Mouse (Mus musculus) neutrophil, adult 59 days (primary cell): ENCODE data around the gene Obp2b. TPM values are rescaled to one million over a fixed set of nuclear protein-coding genes. Genes with fewer than 3 reads are reported as not detected.

ENCODE experiments used
- total RNA-seq, 2 experiments: library from RNA; stranded (reverse); gene quantifications; 1 replicate in 1 of 2; 2 replicates in 1 of 2; pipeline ENCODE4 v1.2.4; 2023

The Obp2b gene
- not detected for total RNA-seq

GRCm38 (mm10) chr2:25736709-25737108, at the start of gene Obp2b:
TSS of gene Obp2b (plus strand) at chr2:25737009.

GRCm38 (mm10) chr2:25699743-25700142, 37.1 kb upstream of the Obp2b start, which contains the start of gene Obp2a:
TSS of gene Obp2a (plus strand) at chr2:25700043.

DNA sequence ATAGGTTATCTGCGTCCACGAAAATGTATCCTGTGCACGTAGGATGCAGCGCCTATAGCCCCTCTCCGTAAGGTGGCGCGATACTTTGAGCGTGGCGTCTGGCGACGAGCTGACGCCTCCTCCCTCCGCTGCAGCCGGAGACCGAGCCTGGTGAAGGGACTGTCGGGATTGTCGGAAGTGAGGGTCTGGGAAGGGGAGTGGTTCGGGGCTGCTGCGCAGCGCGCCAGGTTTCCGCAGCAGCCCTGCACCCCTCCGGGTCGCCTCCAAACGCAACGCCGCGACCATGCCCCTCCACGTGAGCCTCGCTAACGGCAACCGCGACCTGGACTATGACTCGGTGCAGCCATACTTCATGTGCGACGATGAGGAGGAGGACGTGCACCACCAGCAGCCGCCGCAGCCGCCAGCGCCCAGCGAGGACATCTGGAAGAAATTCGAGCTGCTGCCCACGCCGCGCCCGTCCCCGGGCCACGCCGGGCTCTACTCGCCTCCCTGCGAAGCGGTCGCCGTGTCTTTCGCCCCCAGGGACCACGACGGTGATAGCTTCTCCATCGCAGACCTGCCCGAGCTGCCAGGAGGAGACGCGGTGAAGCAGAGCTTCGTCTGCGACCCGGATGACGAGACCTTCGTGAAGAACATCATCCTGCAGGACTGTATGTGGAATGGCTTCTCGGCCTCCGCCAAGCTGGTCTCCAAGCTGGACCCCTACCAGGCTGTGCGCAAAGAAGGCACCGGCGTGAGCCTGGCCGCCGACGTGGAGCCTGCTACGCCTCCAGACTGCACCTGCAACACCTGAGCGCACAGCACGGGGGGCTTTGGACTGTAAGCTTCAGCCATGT, 29.9 kb upstream of the Obp2b start, which contains the start of gene Bmyc:
Bmyc (plus strand) TSS at position 97 of the 839 bp plus-strand sequence.

DNA sequence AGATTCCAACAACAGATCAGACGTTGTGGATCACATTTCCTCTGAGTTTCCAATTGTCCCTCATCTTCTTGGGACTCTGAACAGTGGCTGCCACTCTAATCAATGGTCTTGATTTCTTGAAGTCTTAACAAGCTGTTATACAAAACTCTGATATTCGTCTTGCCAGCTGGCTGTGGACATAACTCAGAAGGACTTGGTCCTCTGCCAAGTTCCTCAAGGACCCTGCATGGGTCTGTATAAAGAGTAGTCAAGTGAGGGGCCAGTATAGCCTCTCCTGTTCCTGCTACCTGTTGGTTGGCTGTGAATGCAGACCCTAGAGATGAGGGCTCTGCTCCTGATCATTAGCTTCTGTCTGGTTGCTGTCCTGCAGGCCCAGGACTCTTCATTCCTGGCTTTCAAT, 28.5 kb downstream of the Obp2b start, which contains the start of gene Lcn3:
Lcn3 (plus strand) TSS at position 301 of the 400 bp plus-strand sequence.

GRCm38 (mm10) chr2:25776717-25777116, 39.9 kb downstream of the Obp2b start, which contains the start of gene Lcn11:
TSS of gene Lcn11 (plus strand) at chr2:25777017.

DNA sequence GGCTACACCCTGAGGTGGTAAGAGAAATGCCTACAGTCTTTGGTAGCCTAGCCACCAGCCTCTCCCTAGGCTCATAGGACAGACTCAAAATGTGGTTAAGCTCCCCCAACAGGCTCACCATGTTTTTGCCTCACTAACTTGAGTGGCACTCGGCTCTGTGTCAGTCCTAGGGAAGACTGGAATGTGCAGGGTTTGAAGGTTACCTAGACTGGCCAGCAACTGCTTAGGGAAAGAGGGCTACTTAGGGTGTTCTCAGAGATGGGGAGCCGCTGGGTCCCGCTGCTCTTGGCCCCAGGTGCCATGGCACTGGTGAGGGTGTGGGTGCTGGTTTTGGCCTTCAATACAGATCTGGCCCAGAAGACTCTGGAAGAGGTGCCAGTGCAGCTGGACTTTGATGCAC, 45.1 kb downstream of the Obp2b start, which contains the start of gene Gm13539:
Gm13539 (plus strand) TSS at position 301 of the 400 bp plus-strand sequence.

Other genes starting within 250 kb of the Obp2b start
- gene Lcn12, start 243.1 kb upstream of the Obp2b start, total RNA-seq = not detected
- 10 to 100 TPM; 26.8 to 28.7 TPM for gene Fbxw5, start 236.3 kb upstream of the Obp2b start, total RNA-seq
- gene C8g, start 235.3 kb upstream of the Obp2b start, total RNA-seq = under 1 TPM; 0.44 to 0.64 TPM
- gene Traf2, start 190.1 kb upstream of the Obp2b start, total RNA-seq = 10 to 100 TPM; 21.6 to 24.3 TPM
- gene Edf1, start 179.2 kb upstream of the Obp2b start, total RNA-seq = 10 to 100 TPM; 87.5 to 92.7 TPM
- gene Mamdc4, start 162.2 kb upstream of the Obp2b start, total RNA-seq = under 1 TPM; 0.42 to 0.62 TPM
- 1 to 10 TPM; 4.7 to 5.8 TPM for gene Phpt1, start 161.8 kb upstream of the Obp2b start, total RNA-seq
- not detected for gene Ajm1, start 155.3 kb upstream of the Obp2b start, total RNA-seq
- 10 to 100 TPM; 28.3 to 46.4 TPM for gene Rabl6, start 128.5 kb upstream of the Obp2b start, total RNA-seq
- gene Ccdc183, start 119.3 kb upstream of the Obp2b start, total RNA-seq = not detected
- gene Tmem141, start 115.0 kb upstream of the Obp2b start, total RNA-seq = 1 to 10 TPM; 3.5 to 4.4 TPM
- 1 to 10 TPM; 1.8 to 2.7 TPM for gene Fcna, start 109.0 kb upstream of the Obp2b start, total RNA-seq
- gene Lcn8, start 83.9 kb upstream of the Obp2b start, total RNA-seq = not detected
- gene Lcn5, start 79.1 kb upstream of the Obp2b start, total RNA-seq = not detected
- not detected for gene Lcn6, start 60.2 kb upstream of the Obp2b start, total RNA-seq
- not detected for gene Lcn10, start 54.3 kb upstream of the Obp2b start, total RNA-seq
- not detected for gene Obp2a, start 37.0 kb upstream of the Obp2b start, total RNA-seq
- 1 to 10 TPM; 4.0 to 6.7 TPM for gene Bmyc, start 30.3 kb upstream of the Obp2b start, total RNA-seq
- not detected for gene Lcn3, start 28.6 kb downstream of the Obp2b start, total RNA-seq
- not detected for gene Lcn11, start 40.0 kb downstream of the Obp2b start, total RNA-seq
- gene Gm13539, start 45.2 kb downstream of the Obp2b start, total RNA-seq = not detected
- gene Glt6d1, start 78.8 kb downstream of the Obp2b start, total RNA-seq = not detected
- not detected for gene Lcn9, start 86.1 kb downstream of the Obp2b start, total RNA-seq
- not detected for gene Sohlh1, start 110.2 kb downstream of the Obp2b start, total RNA-seq
- not detected for gene Kcnt1, start 126.7 kb downstream of the Obp2b start, total RNA-seq
- gene Camsap1, start 246.3 kb downstream of the Obp2b start, total RNA-seq = 10 to 100 TPM in 1 of 2 experiments, 1 to 10 TPM in 1; 7.9 to 15.9 TPM